Mouse (Mus musculus): ENCODE data around the gene Atf1. TPM values are rescaled to one million over a fixed set of nuclear protein-coding genes. Genes with fewer than 3 reads are reported as not detected.
"Not testable (repeated sequence)": the region's sequence is repeated elsewhere in the genome, so short reads cannot be mapped to it uniquely, and the experiment has no call there.

Gene Atf1
- polyA plus RNA-seq, 1 experiment from 2014 or later, result 12.7 TPM

- WGBS, result 94% methylated on average over 9 of the region's 9 CpGs
- Histone ChIP-seq H3K4me3 (no peak overlapping the region), H3K9ac (no peak overlapping the region), H3K4me1 (replicated peaks) (no peaks in the 10 kb centered on the region), H3K9me3 (no peaks in the 10 kb centered on the region), H3K36me3 (peaks cover 52% of the 10 kb centered on the region), H3K4me2 (no peak overlapping the region), H3K27ac (replicated peaks) (no peak overlapping the region), H3K27me3 (no peaks in the 10 kb centered on the region)
- no peak for ATAC-seq (ENCODE audit: low FRiP score, low read depth)
These were observed 19.7 kb downstream of the Atf1 start for GRCm38 (mm10) chr15:100247296-100247695.

- peaks cover 65% of the 10 kb centered on the region for H3K36me3 ChIP-seq
- WGBS, result 97% methylated on average over 6 of the region's 6 CpGs
- no peaks in the 10 kb centered on the region for H3K4me1 ChIP-seq (replicated peaks)
These were observed 21.2 kb downstream of the Atf1 start for GRCm38 (mm10) chr15:100248665-100249433.

GRCm38 (mm10) chr15:100251153-100251780 lies 23.6 kb downstream of the Atf1 start:
- no peak for ATAC-seq (ENCODE audit: low FRiP score, low read depth)
- H3K27ac ChIP-seq (replicated peaks), result no peak overlapping the region
- WGBS, result 88% methylated on average over 6 of the region's 6 CpGs
- no peaks in the 10 kb centered on the region for H3K4me1 ChIP-seq (replicated peaks)
- no peaks in the 10 kb centered on the region for H3K9me3 ChIP-seq
- no peak overlapping the region for H3K4me3 ChIP-seq
- H3K9ac ChIP-seq, result no peak overlapping the region
- no peak overlapping the region for H3K4me2 ChIP-seq
- H3K36me3 ChIP-seq, result peaks cover 83% of the 10 kb centered on the region
- H3K27me3 ChIP-seq, result no peaks in the 10 kb centered on the region

More at GRCm38 (mm10) chr15:100248665-100249433, 21.2 kb downstream of the Atf1 start:
- Histone ChIP-seq H3K9me3 (no peaks in the 10 kb centered on the region), H3K9ac (no peak overlapping the region), H3K4me3 (no peak overlapping the region), H3K27ac (replicated peaks) (no peak overlapping the region), H3K27me3 (no peaks in the 10 kb centered on the region), H3K4me2 (no peak overlapping the region)
- ATAC-seq (ENCODE audit: low FRiP score, low read depth), result no peak

GRCm38 (mm10) chr15:100256386-100256785 lies 28.8 kb downstream of the Atf1 start:
- Histone ChIP-seq H3K27ac (replicated peaks) (no peak overlapping the region), H3K4me2 (no peak overlapping the region), H3K4me1 (replicated peaks) (no peaks in the 10 kb centered on the region), H3K27me3 (no peaks in the 10 kb centered on the region), H3K9ac (no peak overlapping the region), H3K9me3 (no peaks in the 10 kb centered on the region), H3K4me3 (no peak overlapping the region), H3K36me3 (peaks cover 70% of the 10 kb centered on the region)
- no peak for ATAC-seq (ENCODE audit: low FRiP score, low read depth)
- WGBS, result 91% methylated on average over 6 of the region's 6 CpGs

- H3K4me3 ChIP-seq, result no peak overlapping the region
- no peaks in the 10 kb centered on the region for H3K27me3 ChIP-seq
- no peak for ATAC-seq (ENCODE audit: low FRiP score, low read depth)
- no peak overlapping the region for H3K4me2 ChIP-seq
- H3K9me3 ChIP-seq, result no peaks in the 10 kb centered on the region
- H3K4me1 ChIP-seq (replicated peaks), result no peaks in the 10 kb centered on the region
- peaks cover 65% of the 10 kb centered on the region for H3K36me3 ChIP-seq
- H3K9ac ChIP-seq, result no peak overlapping the region
- H3K27ac ChIP-seq (replicated peaks), result no peak overlapping the region
- 91% methylated on average over 5 of the region's 5 CpGs for WGBS
These were observed 29.7 kb downstream of the Atf1 start for GRCm38 (mm10) chr15:100257305-100257704.

GRCm38 (mm10) chr15:100258646-100259425 lies 31.2 kb downstream of the Atf1 start:
- Histone ChIP-seq H3K27me3 (no peaks in the 10 kb centered on the region), H3K9me3 (no peaks in the 10 kb centered on the region), H3K4me1 (replicated peaks) (no peaks in the 10 kb centered on the region), H3K9ac (no peak overlapping the region), H3K4me3 (no peak overlapping the region), H3K36me3 (peaks cover 53% of the 10 kb centered on the region), H3K27ac (replicated peaks) (no peak overlapping the region), H3K4me2 (no peak overlapping the region)
- no peak for ATAC-seq (ENCODE audit: low FRiP score, low read depth)
- 97% methylated on average over 7 of the region's 7 CpGs for WGBS

GRCm38 (mm10) chr15:100260351-100260750 lies 32.7 kb downstream of the Atf1 start:
- not testable (repeated sequence) for H3K27me3 ChIP-seq
- 83% methylated on average over 6 of the region's 7 CpGs for WGBS

GRCm38 (mm10) chr15:100263246-100263905 lies 35.8 kb downstream of the Atf1 start:
- no peak overlapping the region for H3K27ac ChIP-seq (replicated peaks)
- H3K36me3 ChIP-seq, result peaks cover 14% of the 10 kb centered on the region
- no peaks in the 10 kb centered on the region for H3K4me1 ChIP-seq (replicated peaks)
- H3K9ac ChIP-seq, result no peak overlapping the region
- no peak overlapping the region for H3K4me3 ChIP-seq
- H3K4me2 ChIP-seq, result no peak overlapping the region
- no peaks in the 10 kb centered on the region for H3K9me3 ChIP-seq
- no peaks in the 10 kb centered on the region for H3K27me3 ChIP-seq
- 20% methylated on average over 4 of the region's 4 CpGs for WGBS
- no peak for ATAC-seq (ENCODE audit: low FRiP score, low read depth)

More at GRCm38 (mm10) chr15:100260351-100260750, 32.7 kb downstream of the Atf1 start:
- not testable (repeated sequence) for H3K4me1 ChIP-seq (replicated peaks); H3K4me2 ChIP-seq; H3K4me3 ChIP-seq; H3K27ac ChIP-seq (replicated peaks); H3K9ac ChIP-seq; H3K9me3 ChIP-seq; ATAC-seq (ENCODE audit: low FRiP score, low read depth)
- H3K36me3 ChIP-seq, result peaks cover 38% of the 10 kb centered on the region

- Histone ChIP-seq H3K9ac (no peak overlapping the region), H3K36me3 (peaks cover 3% of the 10 kb centered on the region; the same call in 1 of the 2 replicates), H3K27ac (replicated peaks) (no peak overlapping the region), H3K4me1 (replicated peaks) (no peaks in the 10 kb centered on the region), H3K4me2 (no peak overlapping the region), H3K27me3 (no peaks in the 10 kb centered on the region), H3K4me3 (no peak overlapping the region), H3K9me3 (no peaks in the 10 kb centered on the region)
- 82% methylated on average over 4 of the region's 5 CpGs for WGBS
- ATAC-seq (ENCODE audit: low FRiP score, low read depth), result no peak
These were observed 38.1 kb downstream of the Atf1 start for GRCm38 (mm10) chr15:100265586-100266325.

GRCm38 (mm10) chr15:100268916-100269315 lies 41.3 kb downstream of the Atf1 start:
- Histone ChIP-seq H3K36me3 (no peaks in the 10 kb centered on the region), H3K4me2 (no peak overlapping the region), H3K4me3 (no peak overlapping the region), H3K9me3 (no peaks in the 10 kb centered on the region), H3K27ac (replicated peaks) (no peak overlapping the region), H3K9ac (no peak overlapping the region), H3K4me1 (replicated peaks) (no peaks in the 10 kb centered on the region), H3K27me3 (peaks cover 3% of the 10 kb centered on the region; the same call in 1 of the 2 replicates)
- 70% methylated on average over 2 of the region's 2 CpGs for whole genome bisulfite sequencing
- ATAC-seq (ENCODE audit: low FRiP score, low read depth), result no peak

GRCm38 (mm10) chr15:100269776-100270175 lies 42.2 kb downstream of the Atf1 start:
- Histone ChIP-seq H3K4me2 (no peak overlapping the region), H3K9me3 (no peaks in the 10 kb centered on the region)
- WGBS, result 23% methylated on average over 9 of the region's 9 CpGs

More at GRCm38 (mm10) chr15:100269776-100270175, 42.2 kb downstream of the Atf1 start:
- ATAC-seq (ENCODE audit: low FRiP score, low read depth), result no peak
- no peak overlapping the region for H3K9ac ChIP-seq
- H3K4me3 ChIP-seq, result no peak overlapping the region
- H3K27ac ChIP-seq (replicated peaks), result no peak overlapping the region
- no peaks in the 10 kb centered on the region for H3K36me3 ChIP-seq
- no peaks in the 10 kb centered on the region for H3K4me1 ChIP-seq (replicated peaks)
- H3K27me3 ChIP-seq, result peaks cover 3% of the 10 kb centered on the region; the same call in 1 of the 2 replicates

Measured in hindbrain, embryonic 15.5 days (tissue).